Mouse (Mus musculus): ENCODE results near the gene Sash3.

Gene Sash3

GRCm38 (mm10) chrX:48140286-48140877 is 5.9 kb upstream of the Sash3 start:
- in situ Hi-C loops (cut with MboI, MseI), result no loop called here

GRCm38 (mm10) chrX:48141481-48141880 is 4.8 kb upstream of the Sash3 start:
- in situ Hi-C loops (cut with MboI, MseI), result no loop called here

GRCm38 (mm10) chrX:48143415-48144335 is 2.6 kb upstream of the Sash3 start:
- in situ Hi-C loops (cut with MboI, MseI), result no loop called here

GRCm38 (mm10) chrX:48147226-48147625 is 990 bp downstream of the Sash3 start:
- in situ Hi-C loops (cut with MboI, MseI), result no loop called here

- in situ Hi-C loops (cut with MboI, MseI), result no loop called here
Observed at GRCm38 (mm10) chrX:48147741-48148186, 1.5 kb downstream of the Sash3 start.

GRCm38 (mm10) chrX:48152106-48152505 is 5.9 kb downstream of the Sash3 start:
- in situ Hi-C loops (cut with MboI, MseI), result no loop called here

GRCm38 (mm10) chrX:48153414-48153813 is 7.2 kb downstream of the Sash3 start:
- in situ Hi-C loops (cut with MboI, MseI), result no loop called here

- in situ Hi-C loops (cut with MboI, MseI), result no loop called here
Observed at GRCm38 (mm10) chrX:48153949-48154348, 7.7 kb downstream of the Sash3 start.

- in situ Hi-C loops (cut with MboI, MseI), result no loop called here
Observed at GRCm38 (mm10) chrX:48155489-48155888, 9.3 kb downstream of the Sash3 start.

GRCm38 (mm10) chrX:48157396-48157795 is 11.2 kb downstream of the Sash3 start:
- in situ Hi-C loops (cut with MboI, MseI), result no loop called here

GRCm38 (mm10) chrX:48158229-48158919 is 12.1 kb downstream of the Sash3 start:
- in situ Hi-C loops (cut with MboI, MseI), result no loop called here

- in situ Hi-C loops (cut with MboI, MseI), result no loop called here
Observed at GRCm38 (mm10) chrX:48169892-48170291, 23.7 kb downstream of the Sash3 start.

GRCm38 (mm10) chrX:48170368-48170767 is 24.1 kb downstream of the Sash3 start:
- in situ Hi-C loops (cut with MboI, MseI), result no loop called here

GRCm38 (mm10) chrX:48181844-48182243 is 35.6 kb downstream of the Sash3 start:
- in situ Hi-C loops (cut with MboI, MseI), result no loop called here

- in situ Hi-C loops (cut with MboI, MseI), result no loop called here
Observed at GRCm38 (mm10) chrX:48184703-48185102, 38.5 kb downstream of the Sash3 start.

GRCm38 (mm10) chrX:48191261-48191660 is 45.0 kb downstream of the Sash3 start:
- in situ Hi-C loops (cut with MboI, MseI), result no loop called here

- in situ Hi-C loops (cut with MboI, MseI), result no loop called here
Observed at GRCm38 (mm10) chrX:48193235-48194152, 47.3 kb downstream of the Sash3 start.

- in situ Hi-C loops (cut with MboI, MseI), result no loop called here
Observed at GRCm38 (mm10) chrX:48197856-48198255, 51.6 kb downstream of the Sash3 start.

GRCm38 (mm10) chrX:48199026-48199425 is 52.8 kb downstream of the Sash3 start:
- in situ Hi-C loops (cut with MboI, MseI), result no loop called here

GRCm38 (mm10) chrX:48200699-48201098 is 54.5 kb downstream of the Sash3 start:
- in situ Hi-C loops (cut with MboI, MseI), result no loop called here

- in situ Hi-C loops (cut with MboI, MseI), result no loop called here
Observed at GRCm38 (mm10) chrX:48201973-48202372, 55.7 kb downstream of the Sash3 start.
